Mouse (Mus musculus) forebrain, postnatal 0 days (tissue): ENCODE measurements around the gene Hes6. TPM values are rescaled to one million over a fixed set of nuclear protein-coding genes. Genes with fewer than 3 reads are reported as not detected.
A peak's percentile ranks its signal among the peaks of the same experiment; 100 is the strongest.

Experiments used
- ATAC-seq: fragments of 200-750 bp; cut with Nextera tagmentation; 2 replicates; pipeline ENCODE4 v1.8.0; 2017; ENCODE audit warnings: mild to moderate bottlenecking, moderate library complexity
- DNase-seq: peaks from one replicate; pipeline ENCODE4 v3.0.0-alpha.2; 2015
- H3K27ac ChIP-seq: fragments of 300-500 bp; sonication (generic); 2 replicates; pipeline ENCODE4 v1.5.1; 2014; ENCODE audit warnings: low read depth, mild to moderate bottlenecking, antibody characterized with exemption, low read length, moderate library complexity, mixed read lengths
- H3K27me3 ChIP-seq: fragments of 300-500 bp; sonication (generic); 2 replicates; pipeline ENCODE4 v1.6.1; 2014; ENCODE audit warnings: mild to moderate bottlenecking, low read length, mixed read lengths; ENCODE audit not compliant: insufficient read depth
- H3K36me3 ChIP-seq: fragments of 300-500 bp; sonication (generic); 2 replicates; pipeline ENCODE4 v1.6.1; 2014; ENCODE audit warnings: mild to moderate bottlenecking, moderate library complexity; ENCODE audit not compliant: insufficient read depth
- H3K4me1 ChIP-seq: fragments of 300-500 bp; sonication (generic); 2 replicates; pipeline ENCODE4 v1.6.1; 2014; ENCODE audit warnings: antibody characterized with exemption; ENCODE audit not compliant: insufficient read depth
- H3K4me2 ChIP-seq: fragments of 300-500 bp; sonication (generic); 2 replicates; pipeline ENCODE4 v1.6.1; 2014; ENCODE audit warnings: low read depth, mild to moderate bottlenecking, moderate library complexity
- H3K4me3 ChIP-seq: fragments of 300-500 bp; sonication (generic); 2 replicates; pipeline ENCODE4 v1.5.1; 2014; ENCODE audit warnings: low read depth, low read length, mixed read lengths
- H3K9ac ChIP-seq: fragments of 300-500 bp; sonication (generic); 2 replicates; pipeline ENCODE4 v1.6.1; 2014; ENCODE audit warnings: mild to moderate bottlenecking
- H3K9me3 ChIP-seq: fragments of 300-500 bp; sonication (generic); 2 replicates; pipeline ENCODE4 v1.6.1; 2016; ENCODE audit warnings: low read length
- CTCF ChIP-seq: sonication (generic); IDR thresholded peaks from 2 replicates; pipeline ENCODE4 v1.5.1; 2016; ENCODE audit warnings: antibody characterized with exemption, control low read depth, low read depth
- whole genome bisulfite sequencing: fragments of 180-500 bp; shearing (Covaris S2); extraction: QIAGEN DNeasy Blood & Tissue Kit; methylation state at CpG from one replicate; pipeline ENCODE4 v1.1.7; 2014; 5-methylcytosine and 5-hydroxymethylcytosine counted together
- polyA plus RNA-seq: library from polyadenylated mRNA; unstranded; fragments of >200 nt; fragmentation: Nextera tagmentation; extraction: Ambion mirVana; gene quantifications from 2 replicates; pipeline ENCODE4 v1.2.1, GENCODE M21; 2015
- total RNA-seq: library from RNA; depleted of rRNA; stranded (reverse); fragments of >200 nt; gene quantifications from 2 replicates; pipeline ENCODE4 v1.2.3, GENCODE M21; 2014

The Hes6 gene
- total and polyA plus RNA-seq, 2 experiments from 2014 or later: 133 to 154 TPM

- Histone ChIP-seq H3K27me3 (no peaks in the 10 kb centered on the region), H3K4me1 (no peaks in the 10 kb centered on the region), H3K27ac (no peak overlapping the region), H3K9me3 (no peaks in the 10 kb centered on the region), H3K9ac (no peak overlapping the region), H3K36me3 (peaks cover 61% of the 10 kb centered on the region), H3K4me3 (no peak overlapping the region), H3K4me2 (no peak overlapping the region)
- ATAC-seq: no peak
- DNase-seq: no peak
- no peak for TF ChIP-seq CTCF
- 90% methylated on average over 7 of the region's 7 CpGs for WGBS
These were observed 16.9 kb upstream of the Hes6 start for GRCm38 (mm10) chr1:91430761-91431160.

GRCm38 (mm10) chr1:91429212-91429611, 15.4 kb upstream of the Hes6 start:
- ATAC-seq (no peak), DNase-seq (no peak)
- Histone ChIP-seq H3K4me3 (no peak overlapping the region), H3K9me3 (no peaks in the 10 kb centered on the region), H3K36me3 (peaks cover 53% of the 10 kb centered on the region), H3K27me3 (no peaks in the 10 kb centered on the region), H3K4me1 (no peaks in the 10 kb centered on the region), H3K9ac (no peak overlapping the region), H3K27ac (no peak overlapping the region), H3K4me2 (no peak overlapping the region)
- 94% methylated on average over 10 of the region's 10 CpGs for WGBS
- TF ChIP-seq CTCF: no peak

DNA sequence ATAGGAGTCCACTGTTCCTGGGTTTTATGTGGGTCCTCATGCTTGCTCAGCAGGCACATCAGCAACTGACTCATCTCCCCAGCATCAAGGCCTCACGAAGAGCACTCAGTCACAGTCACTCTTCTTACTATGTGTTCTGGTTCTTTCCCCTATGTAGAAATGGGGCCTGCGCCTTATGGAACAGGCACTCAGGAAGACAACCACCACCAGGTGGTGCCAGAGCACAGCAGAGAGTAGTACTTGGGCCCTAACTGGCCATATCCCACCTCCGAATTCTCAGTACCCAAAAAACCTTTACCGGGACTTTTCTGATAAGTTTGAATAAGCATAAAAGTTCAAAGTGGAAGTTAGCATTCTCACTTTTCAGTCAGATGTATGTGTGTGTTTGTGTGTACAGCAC, 14.8 kb upstream of the Hes6 start:
- no peaks in the 10 kb centered on the region for H3K9me3 ChIP-seq
- peak; percentile 85 for DNase-seq
- no peak overlapping the region for H3K4me3 ChIP-seq
- no peak overlapping the region for H3K9ac ChIP-seq
- peak; percentile 80 for ATAC-seq
- H3K27me3 ChIP-seq: no peaks in the 10 kb centered on the region
- no peak overlapping the region for H3K4me2 ChIP-seq
- no peak overlapping the region for H3K27ac ChIP-seq
- 31% methylated on average over 4 of the region's 4 CpGs for WGBS
- TF ChIP-seq CTCF: peak; percentile 93
- peaks cover 59% of the 10 kb centered on the region for H3K36me3 ChIP-seq
- no peaks in the 10 kb centered on the region for H3K4me1 ChIP-seq

DNA sequence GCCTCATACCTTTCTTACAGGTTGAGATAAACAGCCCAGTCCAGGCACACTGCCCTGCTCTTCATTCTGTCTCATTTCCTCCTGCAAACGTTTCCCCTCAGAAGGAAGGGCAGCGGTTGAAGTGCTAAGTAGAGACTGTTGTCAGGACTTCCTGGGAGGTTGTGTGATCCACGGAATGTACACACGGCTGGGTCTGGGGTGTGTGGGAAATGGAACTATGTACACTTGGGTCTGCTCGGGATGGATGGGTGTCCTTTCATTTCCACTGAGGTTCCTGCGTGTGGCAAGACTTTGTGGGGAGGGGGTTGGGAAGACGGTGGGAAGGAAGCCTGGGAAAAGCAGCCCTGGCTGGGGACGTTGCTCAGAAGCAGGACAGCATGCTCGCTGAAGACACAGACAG, 12.6 kb upstream of the Hes6 start:
- no peaks in the 10 kb centered on the region for H3K4me1 ChIP-seq
- 86% methylated on average over 9 of the region's 9 CpGs for WGBS
- peaks cover 51% of the 10 kb centered on the region for H3K36me3 ChIP-seq
- no peaks in the 10 kb centered on the region for H3K27me3 ChIP-seq
- TF ChIP-seq CTCF: no peak
- H3K4me3 ChIP-seq: no peak overlapping the region
- H3K4me2 ChIP-seq: no peak overlapping the region
- H3K27ac ChIP-seq: no peak overlapping the region
- no peak overlapping the region for H3K9ac ChIP-seq
- ATAC-seq (no peak), DNase-seq (no peak)
- H3K9me3 ChIP-seq: no peaks in the 10 kb centered on the region

DNA sequence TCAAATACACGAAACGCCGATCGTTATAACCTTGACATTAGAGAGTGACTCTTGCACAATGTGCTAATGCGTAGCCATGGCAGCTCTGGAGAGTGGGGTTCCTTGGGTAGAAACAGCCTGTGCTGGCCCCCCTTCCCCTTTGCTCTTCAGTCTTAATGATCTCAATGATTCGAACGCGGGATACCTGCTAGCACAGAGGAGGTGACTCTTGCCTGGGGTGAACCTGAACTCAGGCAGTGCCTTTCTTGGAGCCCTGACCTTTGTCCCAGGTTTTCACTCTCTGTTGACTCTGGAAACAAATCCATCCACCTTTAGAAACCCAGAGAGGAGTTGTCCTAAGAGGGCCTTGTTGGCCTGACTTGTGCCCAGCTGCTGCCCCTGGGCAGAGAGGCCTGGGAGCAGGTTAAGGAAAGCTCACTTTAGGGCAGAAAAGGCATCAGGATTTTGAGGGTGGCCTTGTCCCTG, 6.8 kb upstream of the Hes6 start:
- DNase-seq: no peak
- H3K4me2 ChIP-seq: no peak overlapping the region
- WGBS: 89% methylated on average over 8 of the region's 8 CpGs
- H3K27me3 ChIP-seq: no peaks in the 10 kb centered on the region
- no peaks in the 10 kb centered on the region for H3K4me1 ChIP-seq
- no peak for ATAC-seq
- no peak overlapping the region for H3K4me3 ChIP-seq
- TF ChIP-seq CTCF: no peak
- no peaks in the 10 kb centered on the region for H3K9me3 ChIP-seq
- H3K27ac ChIP-seq: no peak overlapping the region
- H3K36me3 ChIP-seq: peaks cover 25% of the 10 kb centered on the region
- no peak overlapping the region for H3K9ac ChIP-seq

GRCm38 (mm10) chr1:91419862-91420600, 6.2 kb upstream of the Hes6 start:
- no peak overlapping the region for H3K4me3 ChIP-seq
- no peaks in the 10 kb centered on the region for H3K27me3 ChIP-seq
- no peak for TF ChIP-seq CTCF
- H3K4me1 ChIP-seq: no peaks in the 10 kb centered on the region
- DNase-seq (no peak), ATAC-seq (no peak)
- no peaks in the 10 kb centered on the region for H3K9me3 ChIP-seq
- H3K9ac ChIP-seq: no peak overlapping the region
- 66% methylated on average over 10 of the region's 10 CpGs for WGBS
- H3K27ac ChIP-seq: no peak overlapping the region
- H3K4me2 ChIP-seq: no peak overlapping the region
- H3K36me3 ChIP-seq: peaks cover 25% of the 10 kb centered on the region

DNA sequence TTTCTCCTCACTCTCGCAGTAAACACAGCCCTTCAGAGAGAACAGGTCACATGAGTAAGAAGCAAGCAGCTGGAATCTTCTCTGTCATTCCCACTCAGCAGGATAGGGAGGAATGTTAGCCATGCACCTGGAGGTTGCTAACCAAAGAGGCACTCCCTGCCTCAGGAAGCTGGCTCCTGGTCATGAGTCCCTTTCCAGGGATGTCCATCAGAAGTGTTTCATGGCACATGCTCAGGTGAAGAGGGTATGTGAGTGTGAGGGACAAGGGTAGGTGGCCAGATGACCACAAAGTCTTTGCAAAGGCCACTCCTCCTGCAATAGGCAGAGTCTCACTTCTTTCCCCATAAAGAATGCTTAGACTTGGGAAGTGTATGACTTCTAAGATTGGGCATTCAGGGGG, 4.2 kb upstream of the Hes6 start:
- ATAC-seq (no peak), DNase-seq (no peak)
- H3K4me2 ChIP-seq: no peak overlapping the region
- H3K27ac ChIP-seq: no peak overlapping the region
- no peaks in the 10 kb centered on the region for H3K9me3 ChIP-seq
- H3K36me3 ChIP-seq: peaks cover 11% of the 10 kb centered on the region
- H3K27me3 ChIP-seq: no peaks in the 10 kb centered on the region
- H3K4me3 ChIP-seq: no peak overlapping the region
- no peak for TF ChIP-seq CTCF
- H3K9ac ChIP-seq: no peak overlapping the region
- 0 out of 2 replicates have a peak, but pooled peaks cover 9% of the 10 kb centered on the region for H3K4me1 ChIP-seq
- 79% methylated on average over 1 of the region's 1 CpGs for WGBS
